21 mouse cellular contexts compared by ENCODE assay signal in genomic region chr17:43811453-43811852, GRCm38 (mm10). TPM values are rescaled to one million over a fixed set of nuclear protein-coding genes. Genes with fewer than 3 reads are reported as not detected.
"Had no signal": no experiment of that assay in that cellular context is flagged by ENCODE, and none has a peak within 500 bp of the region (broad histone marks: within the 10 kb centered on the region; RNA-seq: fewer than 3 reads in every experiment).

No protein-coding gene starts in this region.

- H3K4me1 ChIP-seq: kidney, embryonic 15.5 days; liver, embryonic 13.5 days; midbrain, embryonic 12.5 days; midbrain, embryonic 15.5 days; neural tube, embryonic 12.5 days; neural tube, embryonic 15.5 days had no signal

- DNase-seq: kidney, adult 8-10 months; kidney, postnatal 10 days; kidney, postnatal 36 days; layer of hippocampus, postnatal 36 days; liver, embryonic 13.5 days; lung, embryonic 14.5 days; retina, postnatal 1 day; right cerebral cortex, postnatal 25 days; spleen, adult 18-20 months; thymus, adult 2 months; thymus, postnatal 14 days; thymus, postnatal 4 days had no signal

- H3K36me3 ChIP-seq: kidney, embryonic 15.5 days; liver, embryonic 13.5 days; midbrain, embryonic 12.5 days; midbrain, embryonic 15.5 days; neural tube, embryonic 12.5 days; neural tube, embryonic 15.5 days had no signal

- H3K9me3 ChIP-seq: kidney, embryonic 15.5 days; liver, embryonic 13.5 days; midbrain, embryonic 12.5 days; midbrain, embryonic 15.5 days; neural tube, embryonic 12.5 days; neural tube, embryonic 15.5 days had no signal

- H3K4me2 ChIP-seq: kidney, embryonic 15.5 days; liver, embryonic 13.5 days; lung, embryonic 14.5 days; midbrain, embryonic 12.5 days; midbrain, embryonic 15.5 days; neural tube, embryonic 12.5 days; neural tube, embryonic 15.5 days had no signal

- H3K4me3 ChIP-seq: kidney, embryonic 15.5 days; left cerebral cortex, adult 2 months; liver, embryonic 13.5 days; midbrain, embryonic 12.5 days; midbrain, embryonic 15.5 days; neural tube, embryonic 12.5 days; neural tube, embryonic 15.5 days had no signal

- H3K27me3 ChIP-seq: kidney, embryonic 15.5 days; liver, embryonic 13.5 days; midbrain, embryonic 12.5 days; midbrain, embryonic 15.5 days; neural tube, embryonic 12.5 days; neural tube, embryonic 15.5 days had no signal

- H3K27ac ChIP-seq: kidney, embryonic 15.5 days; left cerebral cortex, adult 2 months; liver, embryonic 13.5 days; macrophage; midbrain, embryonic 12.5 days; midbrain, embryonic 15.5 days; neural tube, embryonic 12.5 days; neural tube, embryonic 15.5 days had no signal

- H3K9ac ChIP-seq: kidney, embryonic 15.5 days; liver, embryonic 13.5 days; lung, embryonic 14.5 days; midbrain, embryonic 12.5 days; midbrain, embryonic 15.5 days; neural tube, embryonic 12.5 days; neural tube, embryonic 15.5 days had no signal

- ATAC-seq: lung, postnatal 0 days; midbrain, embryonic 15.5 days had no signal

RNA-seq across cellular contexts. Expression of gene Rcan2, which starts 10.3 kb away (rescaled TPM):
- total RNA-seq: megakaryocyte, adult 5-6 weeks had no signal
- polyA plus RNA-seq: macrophage had no signal
